Mouse (Mus musculus): Measurements from ENCODE around the gene Atg9a.

- TF ChIP-seq ZC3H11A (IDR thresholded peaks at IDR 0.05; ENCODE audit: borderline replicate concordance, low read depth, low read length) (no peak), CHD2 (IDR thresholded peaks at IDR 0.05; ENCODE audit: low read depth, low read length) (no peak), HCFC1 (IDR thresholded peaks at IDR 0.05; ENCODE audit: borderline replicate concordance, insufficient read depth, low read length) (no peak), MAFK (IDR thresholded peaks at IDR 0.05; ENCODE audit: insufficient read depth, low read depth, low read length) (no peak)
These were observed 4.9 kb downstream of the Atg9a start for GRCm38 (mm10) chr1:75187126-75187525.

All from ES-E14 (cell line).